Mouse (Mus musculus): ENCODE data around the gene Scnn1a.

- TF ChIP-seq CTCF (IDR thresholded peaks at IDR 0.05; ENCODE audit: control insufficient read depth, insufficient read depth, insufficient read length) (no peak), MAX (IDR thresholded peaks at IDR 0.05) (no peak)
These were observed 10.3 kb downstream of the Scnn1a start for GRCm38 (mm10) chr6:125330626-125331326.

Measured in C2C12 (cell line).